Mouse (Mus musculus): ENCODE measurements at regions not wholly inside any gene's neighbourhood (a gene's known extent, or its start where the extent isn't known, plus 50 kb on each side); places are given as distances from the start of the nearest gene placed in this dataset.

- Histone ChIP-seq H3K9ac (ENCODE audit: low read depth, poor library complexity, severe bottlenecking) (no peak overlapping the region), H3K27ac (ENCODE audit: insufficient read depth, low read length) (no peak overlapping the region), H3K36me3 (ENCODE audit: control insufficient read depth, insufficient read depth, low read length, poor library complexity, severe bottlenecking) (no peaks in the 10 kb centered on the region), H3K4me1 (ENCODE audit: control insufficient read depth, insufficient read depth, low read length) (no peaks in the 10 kb centered on the region), H3K27me3 (ENCODE audit: control insufficient read depth, insufficient read depth, low read length, poor library complexity, severe bottlenecking) (no peaks in the 10 kb centered on the region; the same call in 1 of the 2 replicates), H3K4me3 (ENCODE audit: low read depth, low read length) (no peak overlapping the region), H3K9me3 (replicated peaks; ENCODE audit: control insufficient read depth, insufficient read depth, low read length, poor library complexity, severe bottlenecking) (no peaks in the 10 kb centered on the region)
- TF ChIP-seq EP300 (IDR thresholded peaks at IDR 0.05; ENCODE audit: insufficient read depth, low read depth, low read length) (no peak), CTCF (IDR thresholded peaks at IDR 0.05; ENCODE audit: low read depth, low read length) (no peak), POLR2A (IDR thresholded peaks at IDR 0.05; ENCODE audit: insufficient read depth, low read length) (no peak)
Measured at GRCm38 (mm10) chr8:103492914-103493517, 608.4 kb upstream of the Cdh5 start.

GRCm38 (mm10) chr8:103493932-103494493 is 607.4 kb upstream of the Cdh5 start:
- no peaks in the 10 kb centered on the region for H3K4me1 ChIP-seq (ENCODE audit: control insufficient read depth, insufficient read depth, low read length)
- no peak overlapping the region for H3K9ac ChIP-seq (ENCODE audit: low read depth, poor library complexity, severe bottlenecking)
- H3K9me3 ChIP-seq (replicated peaks; ENCODE audit: control insufficient read depth, insufficient read depth, low read length, poor library complexity, severe bottlenecking): no peaks in the 10 kb centered on the region
- TF ChIP-seq EP300 (IDR thresholded peaks at IDR 0.05; ENCODE audit: insufficient read depth, low read depth, low read length) (no peak), POLR2A (IDR thresholded peaks at IDR 0.05; ENCODE audit: insufficient read depth, low read length) (no peak), CTCF (IDR thresholded peaks at IDR 0.05; ENCODE audit: low read depth, low read length) (no peak)
- no peak overlapping the region for H3K27ac ChIP-seq (ENCODE audit: insufficient read depth, low read length)
- H3K27me3 ChIP-seq (ENCODE audit: control insufficient read depth, insufficient read depth, low read length, poor library complexity, severe bottlenecking): no peaks in the 10 kb centered on the region; the same call in 1 of the 2 replicates
- H3K4me3 ChIP-seq (ENCODE audit: low read depth, low read length): no peak overlapping the region
- H3K36me3 ChIP-seq (ENCODE audit: control insufficient read depth, insufficient read depth, low read length, poor library complexity, severe bottlenecking): no peaks in the 10 kb centered on the region

DNA sequence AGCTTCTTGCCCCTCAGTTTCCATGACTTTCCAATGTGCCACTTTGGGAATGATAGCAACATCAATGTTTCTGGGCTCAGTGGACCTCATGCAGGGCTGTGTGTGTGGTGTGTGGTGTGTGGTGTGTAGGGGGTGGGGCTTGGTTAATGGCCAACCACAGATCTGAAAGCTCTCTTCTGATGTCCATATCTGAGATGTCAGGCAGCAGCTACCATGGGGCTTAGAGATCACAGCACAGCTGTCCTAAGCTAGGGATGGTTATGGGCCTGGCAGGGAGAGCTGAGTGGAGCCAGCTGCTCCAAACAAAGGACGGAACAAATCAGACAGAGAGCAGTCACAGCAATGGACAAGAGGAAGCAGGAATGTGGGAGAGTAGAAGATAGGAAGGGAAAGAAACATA is 606.8 kb upstream of the Cdh5 start:
- no peaks in the 10 kb centered on the region for H3K9me3 ChIP-seq (replicated peaks; ENCODE audit: control insufficient read depth, insufficient read depth, low read length, poor library complexity, severe bottlenecking)

GRCm38 (mm10) chr8:103501328-103501727 is 600.1 kb upstream of the Cdh5 start:
- Histone ChIP-seq H3K36me3 (ENCODE audit: control insufficient read depth, insufficient read depth, low read length, poor library complexity, severe bottlenecking) (no peaks in the 10 kb centered on the region), H3K27ac (ENCODE audit: insufficient read depth, low read length) (no peak overlapping the region), H3K4me1 (ENCODE audit: control insufficient read depth, insufficient read depth, low read length) (no peaks in the 10 kb centered on the region), H3K9ac (ENCODE audit: low read depth, poor library complexity, severe bottlenecking) (no peak overlapping the region), H3K27me3 (ENCODE audit: control insufficient read depth, insufficient read depth, low read length, poor library complexity, severe bottlenecking) (peaks cover 2% of the 10 kb centered on the region; the same call in 1 of the 2 replicates), H3K9me3 (replicated peaks; ENCODE audit: control insufficient read depth, insufficient read depth, low read length, poor library complexity, severe bottlenecking) (no peaks in the 10 kb centered on the region), H3K4me3 (ENCODE audit: low read depth, low read length) (no peak overlapping the region)
- TF ChIP-seq POLR2A (IDR thresholded peaks at IDR 0.05; ENCODE audit: insufficient read depth, low read length) (no peak), EP300 (IDR thresholded peaks at IDR 0.05; ENCODE audit: insufficient read depth, low read depth, low read length) (no peak), CTCF (IDR thresholded peaks at IDR 0.05; ENCODE audit: low read depth, low read length) (no peak)

More for the DNA sequence above, 606.8 kb upstream of the Cdh5 start:
- H3K36me3 ChIP-seq (ENCODE audit: control insufficient read depth, insufficient read depth, low read length, poor library complexity, severe bottlenecking): no peaks in the 10 kb centered on the region
- no peaks in the 10 kb centered on the region for H3K4me1 ChIP-seq (ENCODE audit: control insufficient read depth, insufficient read depth, low read length)
- TF ChIP-seq POLR2A (IDR thresholded peaks at IDR 0.05; ENCODE audit: insufficient read depth, low read length) (no peak), EP300 (IDR thresholded peaks at IDR 0.05; ENCODE audit: insufficient read depth, low read depth, low read length) (no peak), CTCF (IDR thresholded peaks at IDR 0.05; ENCODE audit: low read depth, low read length) (no peak)
- no peaks in the 10 kb centered on the region; the same call in 1 of the 2 replicates for H3K27me3 ChIP-seq (ENCODE audit: control insufficient read depth, insufficient read depth, low read length, poor library complexity, severe bottlenecking)
- no peak overlapping the region for H3K27ac ChIP-seq (ENCODE audit: insufficient read depth, low read length)
- no peak overlapping the region for H3K4me3 ChIP-seq (ENCODE audit: low read depth, low read length)
- no peak overlapping the region for H3K9ac ChIP-seq (ENCODE audit: low read depth, poor library complexity, severe bottlenecking)

DNA sequence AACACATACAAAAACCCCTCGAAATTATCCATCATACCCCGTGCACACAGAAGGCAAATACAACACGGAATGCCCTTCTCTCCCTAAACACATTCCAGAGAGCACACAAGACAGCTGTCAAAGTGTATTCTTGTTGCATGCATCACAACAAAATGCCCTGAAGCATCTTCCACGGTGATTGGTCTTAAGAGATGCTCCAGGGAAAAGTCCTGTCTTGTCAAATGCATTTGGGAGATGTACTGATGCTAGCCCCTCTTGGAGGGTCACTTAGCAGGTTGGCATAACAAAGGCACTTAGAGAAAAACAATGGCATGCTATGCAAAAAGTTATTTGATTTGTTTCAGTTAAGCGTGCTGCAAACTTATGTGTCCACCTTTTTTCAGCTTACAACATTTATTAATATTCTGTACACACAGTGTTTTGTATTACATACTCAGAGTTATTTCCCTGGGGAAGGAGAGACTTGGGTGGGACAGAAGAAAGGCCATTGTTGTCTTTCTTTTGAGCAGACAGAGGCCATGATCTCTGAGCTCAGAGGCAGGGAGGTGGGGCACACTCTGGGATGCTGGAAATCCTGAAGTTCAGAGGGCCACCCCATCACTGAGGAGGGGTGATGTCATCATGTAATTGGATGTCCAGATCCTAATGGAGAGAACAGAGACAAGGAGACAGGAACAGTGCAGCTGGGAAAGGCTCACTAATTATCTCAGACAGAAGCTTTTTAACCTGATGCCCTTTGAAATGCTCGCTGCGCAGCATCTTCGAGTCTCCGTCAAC is 598.2 kb upstream of the Cdh5 start:
- Histone ChIP-seq H3K4me1 (ENCODE audit: control insufficient read depth, insufficient read depth, low read length) (no peaks in the 10 kb centered on the region), H3K4me3 (ENCODE audit: low read depth, low read length) (no peak overlapping the region), H3K36me3 (ENCODE audit: control insufficient read depth, insufficient read depth, low read length, poor library complexity, severe bottlenecking) (no peaks in the 10 kb centered on the region), H3K9me3 (replicated peaks; ENCODE audit: control insufficient read depth, insufficient read depth, low read length, poor library complexity, severe bottlenecking) (no peaks in the 10 kb centered on the region), H3K27ac (ENCODE audit: insufficient read depth, low read length) (no peak overlapping the region), H3K27me3 (ENCODE audit: control insufficient read depth, insufficient read depth, low read length, poor library complexity, severe bottlenecking) (peaks cover 2% of the 10 kb centered on the region; the same call in 1 of the 2 replicates), H3K9ac (ENCODE audit: low read depth, poor library complexity, severe bottlenecking) (no peak overlapping the region)
- TF ChIP-seq CTCF (IDR thresholded peaks at IDR 0.05; ENCODE audit: low read depth, low read length) (no peak), EP300 (IDR thresholded peaks at IDR 0.05; ENCODE audit: insufficient read depth, low read depth, low read length) (no peak), POLR2A (IDR thresholded peaks at IDR 0.05; ENCODE audit: insufficient read depth, low read length) (no peak)

DNA sequence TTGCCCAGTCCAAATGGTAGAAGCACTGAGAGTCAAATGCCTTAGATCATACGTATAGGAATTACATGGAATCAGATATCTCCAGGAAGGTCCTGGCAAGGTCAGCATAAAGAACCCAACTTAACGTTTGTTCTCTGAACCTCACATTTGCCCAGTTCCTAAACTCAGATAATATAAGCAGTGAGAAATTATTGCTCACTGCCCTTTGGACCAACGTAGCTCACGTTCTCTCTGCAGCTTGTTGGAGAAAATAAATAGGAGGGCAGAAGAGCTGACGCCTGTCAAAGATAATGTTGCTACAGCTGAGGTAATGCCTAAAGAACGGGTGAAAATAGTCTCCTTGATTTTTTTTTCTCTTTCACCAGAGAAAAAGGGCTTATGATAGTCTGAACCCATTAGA is 595.1 kb upstream of the Cdh5 start:
- Histone ChIP-seq H3K4me3 (ENCODE audit: low read depth, low read length) (no peak overlapping the region), H3K9ac (ENCODE audit: low read depth, poor library complexity, severe bottlenecking) (no peak overlapping the region), H3K27me3 (ENCODE audit: control insufficient read depth, insufficient read depth, low read length, poor library complexity, severe bottlenecking) (peaks cover 2% of the 10 kb centered on the region), H3K9me3 (replicated peaks; ENCODE audit: control insufficient read depth, insufficient read depth, low read length, poor library complexity, severe bottlenecking) (no peaks in the 10 kb centered on the region), H3K27ac (ENCODE audit: insufficient read depth, low read length) (no peak overlapping the region), H3K4me1 (ENCODE audit: control insufficient read depth, insufficient read depth, low read length) (no peaks in the 10 kb centered on the region), H3K36me3 (ENCODE audit: control insufficient read depth, insufficient read depth, low read length, poor library complexity, severe bottlenecking) (no peaks in the 10 kb centered on the region)
- TF ChIP-seq POLR2A (IDR thresholded peaks at IDR 0.05; ENCODE audit: insufficient read depth, low read length) (no peak), EP300 (IDR thresholded peaks at IDR 0.05; ENCODE audit: insufficient read depth, low read depth, low read length) (no peak), CTCF (IDR thresholded peaks at IDR 0.05; ENCODE audit: low read depth, low read length) (no peak)
